Mouse (Mus musculus) frontal cortex, postnatal 36 days (tissue): ENCODE data around the gene Kansl1l.
"Not testable (repeated sequence)": the region's sequence is repeated elsewhere in the genome, so short reads cannot be mapped to it uniquely, and the experiment has no call there.

Experiments used
- DNase-seq, 2 experiments: peaks; one replicate each; pipeline ENCODE4 v3.0.0; 2022; ENCODE audit warnings: low spot score in 2 of 2

Gene Kansl1l

GRCm38 (mm10) chr1:66700149-66700692 is 117.1 kb downstream of the Kansl1l start:
- no peak for DNase-seq

DNA sequence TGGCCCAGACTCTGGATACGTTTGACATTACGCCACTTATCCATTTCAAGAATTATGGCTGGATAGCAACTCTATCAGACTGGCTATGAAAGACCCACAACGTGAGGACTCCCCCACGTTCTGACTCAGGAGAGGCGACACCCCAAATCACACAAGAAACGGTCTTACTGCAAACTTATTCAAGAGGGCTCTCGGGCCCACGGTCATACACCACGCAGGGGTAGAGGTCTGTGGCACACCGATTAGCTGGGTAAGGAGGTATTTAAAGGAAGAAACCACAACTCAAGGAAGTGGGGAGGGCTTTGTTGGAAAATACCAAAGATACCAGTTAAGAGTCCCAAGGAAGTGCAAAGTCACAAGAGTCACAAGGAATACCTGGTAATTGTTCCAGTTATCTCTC is 117.7 kb downstream of the Kansl1l start:
- not testable (repeated sequence) for DNase-seq

DNA sequence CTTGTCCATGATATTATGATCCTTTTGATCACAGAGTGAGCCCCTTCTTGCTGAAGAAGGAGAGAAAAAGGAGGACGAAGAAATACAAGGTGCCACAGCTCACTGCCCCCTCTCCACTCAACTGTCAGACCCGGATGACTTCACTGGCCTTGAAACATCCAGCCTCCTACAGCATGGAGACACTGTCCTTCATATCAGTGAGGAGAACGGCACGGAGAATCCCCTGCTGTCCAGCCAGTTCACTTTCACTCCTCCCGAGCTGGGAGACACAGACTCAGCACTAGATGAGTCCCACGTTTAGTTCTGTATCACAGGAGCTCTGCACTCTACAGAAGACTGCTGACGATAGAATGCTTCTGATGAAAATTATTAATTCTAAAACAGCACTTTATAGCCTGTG is 122.1 kb downstream of the Kansl1l start:
- no peak for DNase-seq

DNA sequence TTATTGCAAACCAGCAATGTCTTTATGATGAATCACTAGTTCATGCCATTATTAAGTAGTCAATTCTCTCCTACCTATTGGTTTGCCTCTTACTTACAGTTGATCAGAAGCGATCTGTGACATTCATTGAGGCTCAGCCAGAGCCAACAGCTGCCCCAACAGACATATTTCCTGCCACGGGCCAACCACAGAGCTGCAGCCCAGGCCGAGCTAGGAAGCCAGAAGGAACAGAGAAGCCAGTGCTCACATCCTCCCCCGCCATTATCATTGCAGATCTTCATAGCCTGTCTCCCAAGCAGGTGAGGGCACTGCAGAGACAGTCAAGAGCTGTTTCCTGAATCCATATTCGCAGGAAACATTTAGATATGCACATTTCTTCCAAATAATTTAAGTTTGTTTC is 123.1 kb downstream of the Kansl1l start:
- no peak for DNase-seq

DNA sequence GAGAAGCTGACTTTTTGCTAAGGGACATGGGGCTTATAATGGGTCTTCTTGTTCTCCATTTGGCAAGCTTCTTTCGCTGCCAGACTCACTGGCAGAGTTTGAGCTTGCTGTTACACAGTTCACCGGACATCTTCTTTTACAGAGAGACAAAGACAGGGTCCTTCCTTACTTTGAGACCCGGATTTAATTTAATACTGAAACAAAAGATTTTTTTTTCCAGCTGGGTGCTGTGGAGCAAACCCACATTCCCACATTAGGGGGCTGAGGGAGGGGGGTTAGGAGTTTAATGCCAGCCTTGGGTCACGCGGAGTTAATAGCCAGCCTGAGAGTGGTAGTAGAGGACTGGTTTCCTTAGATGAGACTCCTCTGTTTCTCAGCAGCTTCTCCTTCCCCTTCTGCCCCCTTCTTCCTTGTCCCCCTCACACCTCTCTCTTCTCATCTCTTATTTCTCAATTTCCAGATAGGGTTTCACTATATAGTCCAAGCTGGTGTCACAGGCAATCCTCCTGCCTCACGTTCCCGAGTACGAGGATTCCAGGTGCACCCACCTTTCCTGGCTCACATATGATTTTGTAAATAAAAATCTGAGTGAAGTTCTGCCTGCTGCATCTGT is 124.5 kb downstream of the Kansl1l start:
- no peak for DNase-seq

DNA sequence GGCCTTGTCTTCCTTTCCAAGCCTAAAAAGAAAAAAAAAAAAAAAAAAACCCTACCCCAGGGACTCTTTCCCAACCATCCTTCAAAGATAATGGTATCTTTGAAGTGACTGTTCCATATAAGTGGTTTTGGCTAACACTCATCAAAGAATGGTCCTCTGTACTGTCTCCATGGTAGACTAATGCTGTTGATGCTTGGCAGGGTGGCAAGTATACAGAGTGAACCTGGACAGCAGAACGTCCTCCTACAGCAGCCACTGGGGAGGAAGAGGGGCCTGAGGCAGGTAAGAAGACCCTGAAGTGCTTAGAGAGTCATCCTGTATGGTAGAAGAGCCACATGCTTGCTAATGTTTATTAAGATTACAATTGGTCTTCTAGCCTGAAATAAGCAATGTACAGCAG is 125.1 kb downstream of the Kansl1l start:
- DNase-seq, result no peak

DNA sequence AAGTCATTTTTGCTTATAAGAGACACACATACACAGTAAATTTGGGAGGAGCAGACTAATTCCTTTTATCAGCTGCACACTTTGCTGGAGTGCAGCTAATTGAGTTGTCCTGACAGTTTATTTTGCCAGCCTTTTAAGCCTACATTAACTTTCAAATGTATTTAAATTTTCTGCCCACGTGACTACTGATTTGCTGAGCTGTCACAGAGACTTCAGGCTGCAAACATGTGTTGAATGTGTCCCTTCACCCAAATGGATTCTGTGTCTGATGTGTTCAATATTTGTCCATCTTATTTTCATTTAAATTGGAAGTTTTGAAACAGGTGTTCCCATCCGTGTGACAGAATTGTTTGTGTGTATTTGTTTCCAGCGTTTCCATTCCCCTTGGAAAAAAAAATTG is 125.6 kb downstream of the Kansl1l start:
- no peak for DNase-seq

GRCm38 (mm10) chr1:66682974-66683373 is 134.4 kb downstream of the Kansl1l start:
- no peak for DNase-seq

DNA sequence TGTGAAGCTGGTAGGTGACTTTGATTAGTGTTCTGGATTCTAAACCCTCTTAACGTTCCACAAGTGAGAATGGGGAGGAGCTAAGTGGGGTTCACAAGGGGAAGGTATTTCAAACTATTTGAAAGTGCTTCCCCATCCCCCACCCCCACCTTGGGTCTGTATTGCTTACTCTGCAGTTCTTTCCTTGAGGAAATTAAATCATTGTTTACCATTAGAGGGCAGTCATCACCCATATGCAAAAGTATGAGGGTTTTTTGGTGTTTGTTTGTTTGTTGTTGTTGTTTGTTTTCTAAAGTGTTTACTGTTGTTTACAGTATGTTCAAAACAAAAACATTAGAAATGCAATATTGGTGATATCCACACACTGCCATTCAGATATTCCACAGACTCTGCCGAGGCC is 138.7 kb downstream of the Kansl1l start:
- DNase-seq, result no peak

GRCm38 (mm10) chr1:66677928-66678327 is 139.4 kb downstream of the Kansl1l start:
- DNase-seq, result no peak

GRCm38 (mm10) chr1:66672812-66673211 is 144.6 kb downstream of the Kansl1l start:
- DNase-seq, result no peak

GRCm38 (mm10) chr1:66671475-66671874 is 145.9 kb downstream of the Kansl1l start:
- no peak for DNase-seq
